Mouse (Mus musculus): ENCODE results near the gene Fbp2. TPM values are rescaled to one million over a fixed set of nuclear protein-coding genes. Genes with fewer than 3 reads are reported as not detected.
A peak's percentile ranks its signal among the peaks of the same experiment; 100 is the strongest.

The Fbp2 gene
- polyA plus RNA-seq, 1 experiment, result 0.20 TPM

- Histone ChIP-seq H3K27me3 (ENCODE audit: control insufficient read depth, insufficient read depth, insufficient read length) (no peaks in the 10 kb centered on the region), H3K4me3 (no peak overlapping the region)
- TF ChIP-seq CEBPB (IDR thresholded peaks at IDR 0.05; ENCODE audit: insufficient read depth, poor library complexity, severe bottlenecking) (no peak), REST (IDR thresholded peaks at IDR 0.05; ENCODE audit: insufficient read depth, insufficient read length) (no peak)
Measured at GRCm38 (mm10) chr13:62856850-62857249, 1.4 kb downstream of the Fbp2 start.

GRCm38 (mm10) chr13:62856305-62856675 lies 1.9 kb downstream of the Fbp2 start:
- TF ChIP-seq POLR2A (IDR thresholded peaks at IDR 0.05; ENCODE audit: insufficient read length, low read depth) (no peak), TCF3 (IDR thresholded peaks at IDR 0.05; ENCODE audit: insufficient read length, low read depth) (no peak), MYOD1 (IDR thresholded peaks at IDR 0.05; ENCODE audit: control insufficient read depth in 1 of 3, insufficient read length in 2 of 3, low read depth in 2 of 3) (peak; percentile 38 to 81 (median 78)), CEBPB (IDR thresholded peaks at IDR 0.05; ENCODE audit: insufficient read depth, poor library complexity, severe bottlenecking) (no peak), TCF12 (IDR thresholded peaks at IDR 0.05; ENCODE audit: insufficient read depth, poor library complexity, severe bottlenecking) (peak; percentile 7), MYOG (IDR thresholded peaks at IDR 0.05; ENCODE audit: control insufficient read depth in 1 of 3, insufficient read depth in 1 of 3, insufficient read length in 2 of 3, low read depth in 2 of 3) (peak; percentile 34 to 74 (median 70))
- H3K4me2 ChIP-seq (ENCODE audit: low read depth), result peak overlapping the region; percentile 70
- H3K79me2 ChIP-seq (ENCODE audit: control insufficient read depth, insufficient read depth), result no peaks in the 10 kb centered on the region
- H3K36me3 ChIP-seq (ENCODE audit: control insufficient read depth, insufficient read depth), result no peaks in the 10 kb centered on the region
- no peak overlapping the region for H3K4me3 ChIP-seq
- peaks cover 5% of the 10 kb centered on the region for H3K27me3 ChIP-seq (ENCODE audit: control insufficient read depth, insufficient read depth, insufficient read length)
- H3ac ChIP-seq (ENCODE audit: control insufficient read depth, insufficient read length), result no peak overlapping the region

More at GRCm38 (mm10) chr13:62856850-62857249, 1.4 kb downstream of the Fbp2 start:
- no peak overlapping the region for H3ac ChIP-seq (ENCODE audit: control insufficient read depth, insufficient read length)
- H3K36me3 ChIP-seq (ENCODE audit: control insufficient read depth, insufficient read depth), result no peaks in the 10 kb centered on the region
- H3K4me2 ChIP-seq (ENCODE audit: low read depth), result no peak overlapping the region
- H3K79me2 ChIP-seq (ENCODE audit: control insufficient read depth, insufficient read depth), result no peaks in the 10 kb centered on the region

GRCm38 (mm10) chr13:62855396-62856304 lies 2.6 kb downstream of the Fbp2 start:
- Histone ChIP-seq H3ac (ENCODE audit: control insufficient read depth, insufficient read length) (no peak overlapping the region), H3K79me2 (ENCODE audit: control insufficient read depth, insufficient read depth) (no peaks in the 10 kb centered on the region), H3K4me3 (no peak overlapping the region), H3K4me2 (ENCODE audit: low read depth) (peak overlapping the region; percentile 70), H3K36me3 (ENCODE audit: control insufficient read depth, insufficient read depth) (no peaks in the 10 kb centered on the region), H3K27me3 (ENCODE audit: control insufficient read depth, insufficient read depth, insufficient read length) (peaks cover 7% of the 10 kb centered on the region)
- TF ChIP-seq CEBPB (IDR thresholded peaks at IDR 0.05; ENCODE audit: insufficient read depth, poor library complexity, severe bottlenecking) (no peak), TCF12 (IDR thresholded peaks at IDR 0.05; ENCODE audit: insufficient read depth, poor library complexity, severe bottlenecking) (no peak), MAX (IDR thresholded peaks at IDR 0.05; ENCODE audit: low read depth) (no peak), SRF (IDR thresholded peaks at IDR 0.05; ENCODE audit: control insufficient read depth, insufficient read length, low read depth) (no peak), USF1 (IDR thresholded peaks at IDR 0.05; ENCODE audit: low read depth) (no peak), POLR2A (IDR thresholded peaks at IDR 0.05; ENCODE audit: insufficient read length, low read depth) (no peak), E2F4 (IDR thresholded peaks at IDR 0.05; ENCODE audit: insufficient read depth) (no peak), MYOD1 (IDR thresholded peaks at IDR 0.05; ENCODE audit: control insufficient read depth in 1 of 3, insufficient read length in 2 of 3, low read depth in 2 of 3) (no peak), TCF3 (IDR thresholded peaks at IDR 0.05; ENCODE audit: insufficient read length, low read depth) (no peak), REST (IDR thresholded peaks at IDR 0.05; ENCODE audit: insufficient read depth, insufficient read length) (no peak), MYOG (IDR thresholded peaks at IDR 0.05; ENCODE audit: control insufficient read depth in 1 of 3, insufficient read depth in 1 of 3, insufficient read length in 2 of 3, low read depth in 2 of 3) (no peak), POLR2AphosphoS2 (IDR thresholded peaks at IDR 0.05; ENCODE audit: insufficient read length, low read depth) (no peak)

- Histone ChIP-seq H3K4me2 (ENCODE audit: low read depth) (peak overlapping the region; percentile 24), H3K4me3 (no peak overlapping the region), H3K27me3 (ENCODE audit: control insufficient read depth, insufficient read depth, insufficient read length) (peaks cover 7% of the 10 kb centered on the region), H3K79me2 (ENCODE audit: control insufficient read depth, insufficient read depth) (no peaks in the 10 kb centered on the region), H3ac (ENCODE audit: control insufficient read depth, insufficient read length) (no peak overlapping the region), H3K36me3 (ENCODE audit: control insufficient read depth, insufficient read depth) (no peaks in the 10 kb centered on the region)
- TF ChIP-seq TCF3 (IDR thresholded peaks at IDR 0.05; ENCODE audit: insufficient read length, low read depth) (no peak), CEBPB (IDR thresholded peaks at IDR 0.05; ENCODE audit: insufficient read depth, poor library complexity, severe bottlenecking) (no peak), MAX (IDR thresholded peaks at IDR 0.05; ENCODE audit: low read depth) (no peak), USF1 (IDR thresholded peaks at IDR 0.05; ENCODE audit: low read depth) (no peak), POLR2A (IDR thresholded peaks at IDR 0.05; ENCODE audit: insufficient read length, low read depth) (no peak), POLR2AphosphoS2 (IDR thresholded peaks at IDR 0.05; ENCODE audit: insufficient read length, low read depth) (no peak), MYOG (IDR thresholded peaks at IDR 0.05; ENCODE audit: control insufficient read depth in 1 of 3, insufficient read depth in 1 of 3, insufficient read length in 2 of 3, low read depth in 2 of 3) (no peak), SRF (IDR thresholded peaks at IDR 0.05; ENCODE audit: control insufficient read depth, insufficient read length, low read depth) (no peak), MYOD1 (IDR thresholded peaks at IDR 0.05; ENCODE audit: control insufficient read depth in 1 of 3, insufficient read length in 2 of 3, low read depth in 2 of 3) (no peak), E2F4 (IDR thresholded peaks at IDR 0.05; ENCODE audit: insufficient read depth) (no peak)
Measured at GRCm38 (mm10) chr13:62854666-62855065, 3.6 kb downstream of the Fbp2 start.

- Histone ChIP-seq H3ac (ENCODE audit: control insufficient read depth, insufficient read length) (no peak overlapping the region), H3K4me3 (no peak overlapping the region), H3K4me2 (ENCODE audit: low read depth) (no peak overlapping the region), H3K27me3 (ENCODE audit: control insufficient read depth, insufficient read depth, insufficient read length) (no peaks in the 10 kb centered on the region), H3K79me2 (ENCODE audit: control insufficient read depth, insufficient read depth) (no peaks in the 10 kb centered on the region), H3K36me3 (ENCODE audit: control insufficient read depth, insufficient read depth) (no peaks in the 10 kb centered on the region)
- no peak for TF ChIP-seq USF1 (IDR thresholded peaks at IDR 0.05; ENCODE audit: low read depth)
- TF ChIP-seq CEBPB (IDR thresholded peaks at IDR 0.05; ENCODE audit: insufficient read depth, poor library complexity, severe bottlenecking), result no peak
- TF ChIP-seq POLR2AphosphoS2 (IDR thresholded peaks at IDR 0.05; ENCODE audit: insufficient read length, low read depth), result no peak
- TF ChIP-seq MAX (IDR thresholded peaks at IDR 0.05; ENCODE audit: low read depth), result no peak
- TF ChIP-seq REST (IDR thresholded peaks at IDR 0.05; ENCODE audit: insufficient read depth, insufficient read length), result no peak
- TF ChIP-seq SRF (IDR thresholded peaks at IDR 0.05; ENCODE audit: control insufficient read depth, insufficient read length, low read depth), result no peak
- no peak for TF ChIP-seq E2F4 (IDR thresholded peaks at IDR 0.05; ENCODE audit: insufficient read depth)
- no peak for TF ChIP-seq POLR2A (IDR thresholded peaks at IDR 0.05; ENCODE audit: insufficient read length, low read depth)
- no peak for TF ChIP-seq TCF3 (IDR thresholded peaks at IDR 0.05; ENCODE audit: insufficient read length, low read depth)
- no peak for TF ChIP-seq TCF12 (IDR thresholded peaks at IDR 0.05; ENCODE audit: insufficient read depth, poor library complexity, severe bottlenecking)
- no peak for TF ChIP-seq MYOD1 (IDR thresholded peaks at IDR 0.05; ENCODE audit: control insufficient read depth in 1 of 3, insufficient read length in 2 of 3, low read depth in 2 of 3)
- TF ChIP-seq MYOG (IDR thresholded peaks at IDR 0.05; ENCODE audit: control insufficient read depth in 1 of 3, insufficient read depth in 1 of 3, insufficient read length in 2 of 3, low read depth in 2 of 3), result no peak
Measured at GRCm38 (mm10) chr13:62833341-62833740, 24.9 kb downstream of the Fbp2 start.

Measured in myocyte (in vitro differentiated cells).